Mouse (Mus musculus) B cell, adult 2 months (primary cell): Measurements from ENCODE around the gene Scnn1a.
A peak's percentile ranks its signal among the peaks of the same experiment; 100 is the strongest.

Source experiments
- DNase-seq, 2 experiments: peaks; one replicate each; pipeline ENCODE4 v3.0.0; 2022

The Scnn1a gene

DNA sequence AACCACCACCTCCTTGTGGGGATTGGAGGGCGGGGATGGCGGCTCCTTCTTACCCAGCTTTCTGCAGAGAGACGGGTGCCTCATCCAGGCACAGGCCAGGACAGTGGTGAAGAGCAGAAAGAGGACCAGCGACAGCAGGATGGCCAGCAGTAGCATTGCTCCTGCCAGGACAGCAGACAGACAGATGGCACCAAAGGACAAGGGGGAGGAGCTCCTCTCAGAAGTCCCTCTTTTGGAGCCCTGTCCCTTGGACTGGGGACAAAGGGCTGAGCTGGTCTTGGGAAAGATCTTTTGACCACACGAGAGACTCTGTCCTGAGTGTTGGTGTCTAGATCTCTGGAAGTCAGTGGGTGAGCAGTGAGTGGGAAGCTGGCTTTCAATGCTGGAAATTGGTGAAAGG is 11.1 kb upstream of the Scnn1a start:
- no peak for DNase-seq

DNA sequence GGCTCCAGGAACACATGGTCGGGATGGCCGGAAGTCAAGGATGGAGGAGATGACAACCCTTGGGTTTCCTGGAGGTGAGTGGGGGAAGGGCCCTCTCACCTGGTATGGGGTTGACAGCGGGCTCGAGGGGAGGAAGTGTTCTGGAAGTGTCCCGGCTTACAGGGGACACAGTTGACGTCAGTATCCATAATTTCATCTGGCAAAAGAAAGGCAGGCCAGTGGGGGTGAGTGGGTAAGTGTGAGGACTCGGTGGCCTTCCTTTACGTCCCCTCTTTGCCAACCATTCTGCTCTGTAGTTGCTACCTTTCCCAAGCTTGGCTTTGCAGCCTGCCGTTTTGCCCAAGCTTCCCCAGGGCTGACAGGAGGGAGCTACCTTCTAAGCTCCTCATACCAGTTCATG is 8.3 kb upstream of the Scnn1a start:
- DNase-seq = no peak

DNA sequence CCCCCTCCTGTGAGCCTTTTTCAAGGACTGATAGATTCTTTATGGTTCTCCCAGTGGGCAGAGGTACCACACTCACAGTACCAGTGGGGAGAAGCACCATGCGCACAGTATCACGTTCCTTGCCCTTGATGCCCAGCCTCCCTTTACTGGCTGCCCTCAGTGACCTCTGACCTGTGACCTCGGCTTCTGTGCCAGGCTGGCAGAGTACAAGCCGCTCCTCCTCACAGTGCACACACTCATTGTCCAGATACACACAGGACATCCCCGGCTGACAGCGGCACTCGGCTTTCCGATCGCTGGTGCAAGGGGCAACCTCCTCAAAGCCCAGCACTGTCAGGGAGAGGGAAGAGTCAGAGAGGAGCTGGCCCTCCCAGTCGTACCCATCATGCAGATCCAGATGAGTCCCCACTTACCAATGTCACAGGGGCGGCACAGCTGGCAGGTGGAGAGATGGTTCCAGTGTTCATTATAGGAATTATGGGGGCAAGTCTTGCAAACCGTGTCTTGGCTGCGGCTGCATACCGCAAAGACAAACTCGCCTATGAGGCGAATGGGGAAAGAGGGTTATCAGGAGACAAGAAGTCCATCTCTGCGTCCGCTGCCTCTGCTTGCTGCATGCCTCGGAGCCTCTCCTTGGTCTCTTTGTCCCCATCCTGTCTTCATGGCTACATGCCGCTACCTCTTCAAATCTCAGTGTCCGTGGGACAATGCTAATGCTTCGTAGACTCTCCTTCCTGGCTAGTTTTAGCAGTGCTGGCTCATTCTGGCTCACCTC is 7.7 kb upstream of the Scnn1a start:
- DNase-seq = no peak

DNA sequence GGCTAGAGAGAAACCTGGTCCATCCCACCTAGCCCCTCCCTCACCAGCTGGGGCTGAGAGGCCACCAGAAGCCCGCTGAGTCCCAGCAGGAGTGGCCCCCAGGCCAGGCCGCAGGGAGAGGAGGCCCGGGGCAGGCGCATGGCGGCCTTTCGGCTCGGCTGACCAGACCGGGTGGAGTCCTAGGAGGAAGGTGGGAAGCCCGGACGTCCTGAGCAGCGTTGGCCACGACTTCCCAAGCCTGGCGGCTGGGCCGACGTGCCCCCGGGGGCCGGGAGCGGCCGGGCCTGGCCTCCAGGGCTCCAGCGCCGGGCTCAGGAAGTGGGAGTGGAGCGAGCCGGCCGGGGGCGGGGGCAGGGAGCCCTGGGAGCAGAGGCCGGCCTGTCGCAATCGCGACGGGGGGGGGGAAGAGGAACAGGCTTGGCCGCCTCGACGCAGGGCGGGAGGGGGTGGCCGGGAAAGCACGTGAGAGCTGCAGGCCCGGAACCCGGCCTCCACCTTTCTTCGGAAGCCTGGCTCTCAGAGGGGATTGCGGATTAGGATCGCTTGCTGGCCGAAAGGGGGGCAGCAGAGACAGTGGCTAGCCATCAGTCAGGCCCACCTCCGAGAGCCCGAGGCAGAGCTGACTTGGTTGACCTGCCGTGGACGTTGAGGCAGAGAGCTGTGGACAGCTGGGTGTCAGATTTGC is 6.8 kb upstream of the Scnn1a start, which contains the start of gene Ltbr:
Ltbr (minus strand) TSS at position 340 of the 685 bp plus-strand sequence.
- peak; percentile 30 to 31 for DNase-seq

DNA sequence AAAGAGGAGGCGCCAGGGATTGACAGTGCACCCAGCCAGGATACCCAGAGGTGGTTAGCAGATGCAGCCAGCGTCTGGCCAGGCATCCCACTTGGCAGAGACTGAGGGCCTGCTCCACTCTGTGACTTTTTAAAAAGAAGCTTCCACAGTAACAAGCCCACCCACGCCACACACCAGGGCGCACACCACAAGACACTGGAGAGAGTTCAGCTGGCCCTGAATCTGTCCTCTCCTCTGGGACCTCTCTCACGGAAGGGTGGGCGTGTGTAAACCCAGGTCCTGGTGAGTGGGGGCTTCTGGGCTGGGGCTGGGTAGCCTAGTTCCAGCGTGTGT is 6.3 kb upstream of the Scnn1a start:
- DNase-seq = no peak

DNA sequence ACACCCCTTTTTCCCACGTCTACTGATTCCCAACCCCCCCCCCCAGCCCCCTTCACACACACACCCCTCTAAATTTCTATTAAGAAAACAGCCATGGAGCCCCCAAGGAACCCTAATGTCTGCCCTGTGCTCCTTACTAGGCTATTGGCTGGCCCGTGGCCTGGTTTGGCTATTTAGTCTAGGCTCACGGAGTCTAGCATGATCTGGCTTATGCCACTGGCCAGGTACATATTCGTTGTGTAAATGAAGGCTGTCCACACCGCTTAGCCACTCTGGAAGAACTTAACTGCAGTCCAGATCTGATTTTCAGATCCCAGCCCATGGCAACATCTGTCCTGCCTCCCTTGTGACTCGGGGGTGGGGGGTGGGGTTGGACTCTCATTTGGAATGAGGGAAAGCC is 5.7 kb upstream of the Scnn1a start:
- DNase-seq = no peak

DNA sequence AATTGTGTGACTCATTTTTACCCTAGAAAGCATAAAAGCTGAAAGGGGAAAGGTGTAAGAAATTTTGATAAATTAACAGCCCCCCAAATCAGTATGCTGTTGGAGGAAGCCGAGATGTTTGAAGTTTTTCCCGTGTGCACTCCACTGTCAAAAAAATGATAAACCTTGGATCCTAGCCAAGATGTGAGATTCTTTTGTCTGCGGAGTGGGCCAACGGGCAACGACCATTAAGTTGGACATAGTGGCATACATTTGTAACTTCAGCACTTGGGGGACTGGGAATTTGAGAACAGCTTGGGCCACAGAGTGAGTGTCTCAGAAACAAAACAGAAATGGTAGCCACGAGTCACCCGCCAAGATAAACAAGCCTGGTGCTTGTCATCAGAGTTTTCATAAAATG is 3.4 kb upstream of the Scnn1a start:
- no peak for DNase-seq

DNA sequence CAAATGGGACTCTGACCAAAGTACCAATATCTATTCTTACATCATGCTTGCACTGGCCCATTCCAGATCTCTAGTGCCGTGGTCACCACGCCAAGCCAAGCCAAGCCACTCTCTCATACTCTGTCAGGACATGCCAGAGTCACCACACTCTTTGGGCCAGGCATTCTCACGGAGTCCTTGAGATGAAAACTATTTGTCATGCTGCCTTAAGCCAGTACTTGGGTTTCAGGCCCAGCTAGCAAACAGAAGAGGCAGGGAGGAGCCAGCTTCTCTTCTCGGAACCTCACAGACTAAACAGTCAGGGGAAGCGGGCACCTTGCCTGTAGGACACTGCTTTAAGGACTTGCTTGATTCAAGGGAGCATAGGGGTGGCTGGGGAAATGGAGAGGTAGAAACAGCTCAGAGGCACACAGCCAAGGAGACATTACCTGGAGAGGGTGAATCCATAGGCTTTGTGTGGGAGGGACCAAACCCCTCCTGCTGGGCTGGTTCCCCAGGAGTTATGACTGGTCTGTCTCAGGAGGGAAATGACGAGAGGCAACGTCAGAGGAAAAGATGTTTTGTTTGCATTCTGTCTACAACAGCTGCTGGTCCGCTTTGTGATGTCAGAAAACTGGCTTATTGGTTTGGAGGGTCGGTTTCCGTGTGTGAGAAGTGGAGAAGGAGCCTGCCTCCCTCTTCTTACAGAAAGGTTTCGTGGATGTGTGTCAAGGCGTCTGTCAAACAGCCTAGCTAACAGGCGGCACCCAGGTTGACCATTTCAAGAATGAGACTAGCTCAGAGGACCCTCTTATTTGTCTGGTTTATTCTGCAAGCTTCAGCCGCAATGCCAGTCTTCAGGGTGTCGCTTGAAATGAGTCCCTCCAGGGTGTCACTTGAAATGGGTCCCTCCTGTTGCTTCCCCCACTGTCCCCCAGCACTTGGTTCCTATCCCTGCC is 1.2 kb upstream of the Scnn1a start:
- no peak for DNase-seq

DNA sequence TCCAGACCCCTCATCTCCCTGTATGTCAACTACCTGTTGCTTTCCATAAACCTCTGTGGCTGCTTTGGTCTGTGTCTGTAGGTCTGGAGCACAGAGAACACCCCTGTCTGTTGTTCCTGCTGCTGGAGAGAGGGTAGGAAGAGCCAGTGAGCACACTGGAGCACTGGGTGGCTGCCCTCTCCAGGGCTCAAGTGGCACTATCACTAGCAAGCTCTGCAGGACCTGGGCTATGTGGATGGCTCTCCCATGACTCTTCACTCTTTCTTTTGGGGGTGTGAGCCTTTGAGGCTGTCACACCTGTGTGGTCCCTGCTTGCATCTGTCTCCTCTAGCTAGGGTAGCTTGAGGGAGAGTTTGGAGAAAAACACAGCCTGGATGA is 551 bp upstream of the Scnn1a start:
- no peak for DNase-seq

DNA sequence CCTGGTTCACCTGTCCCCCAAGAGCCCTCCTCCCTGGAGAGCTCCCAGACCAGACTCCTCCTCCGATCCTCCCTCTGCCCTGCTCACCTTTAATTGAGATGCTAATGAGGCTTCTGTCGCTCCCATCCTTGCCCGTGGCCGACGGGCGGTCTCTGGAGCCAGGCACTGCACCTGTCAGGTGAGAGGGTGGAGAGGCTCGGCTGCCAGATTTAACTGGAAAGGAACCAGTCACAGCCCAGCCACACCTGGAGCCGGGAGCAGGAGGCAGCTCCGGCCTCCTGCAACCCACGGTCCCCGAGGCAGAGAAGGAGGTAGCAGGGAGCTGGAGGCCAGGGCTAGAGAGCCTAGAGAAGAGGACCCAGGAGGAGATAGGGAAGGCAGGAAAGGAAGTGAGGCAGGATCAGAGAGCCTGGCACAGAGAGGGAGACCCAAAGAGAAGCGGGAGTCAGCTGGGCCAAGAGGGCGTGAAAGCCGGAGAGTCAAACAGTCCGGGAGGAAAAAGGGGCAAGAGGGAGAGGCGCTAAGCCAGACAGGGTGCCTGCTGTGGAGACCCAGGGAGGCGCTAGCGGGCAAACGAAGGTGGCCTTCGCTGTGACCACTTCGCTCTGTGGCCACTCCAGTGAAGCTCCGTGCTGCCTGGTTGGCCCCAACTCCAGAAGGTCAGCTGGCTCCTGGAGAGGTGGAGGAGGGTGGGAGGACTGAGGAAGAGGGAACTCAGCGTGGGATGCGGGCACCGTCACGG is 826 bp downstream of the Scnn1a start:
- DNase-seq = no peak

DNA sequence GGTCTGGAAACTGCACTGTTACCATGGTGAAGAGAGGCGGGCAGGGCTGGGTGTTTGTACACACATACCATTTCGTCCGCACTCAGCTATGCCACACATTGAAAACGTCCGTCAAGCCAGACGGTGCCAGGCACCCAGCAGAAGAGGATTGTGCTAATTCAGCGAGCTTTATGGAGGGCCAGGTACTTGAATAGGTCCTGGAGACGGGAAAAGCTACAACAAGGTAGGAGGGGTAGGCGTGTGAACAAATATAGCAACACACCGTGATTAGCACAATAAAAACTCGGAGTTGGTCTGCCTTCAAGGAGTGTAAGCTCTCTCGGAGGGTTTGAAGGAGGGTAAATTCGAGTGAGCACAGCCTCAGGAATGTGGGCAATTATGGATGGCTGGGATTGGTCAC is 2.3 kb downstream of the Scnn1a start:
- no peak for DNase-seq

DNA sequence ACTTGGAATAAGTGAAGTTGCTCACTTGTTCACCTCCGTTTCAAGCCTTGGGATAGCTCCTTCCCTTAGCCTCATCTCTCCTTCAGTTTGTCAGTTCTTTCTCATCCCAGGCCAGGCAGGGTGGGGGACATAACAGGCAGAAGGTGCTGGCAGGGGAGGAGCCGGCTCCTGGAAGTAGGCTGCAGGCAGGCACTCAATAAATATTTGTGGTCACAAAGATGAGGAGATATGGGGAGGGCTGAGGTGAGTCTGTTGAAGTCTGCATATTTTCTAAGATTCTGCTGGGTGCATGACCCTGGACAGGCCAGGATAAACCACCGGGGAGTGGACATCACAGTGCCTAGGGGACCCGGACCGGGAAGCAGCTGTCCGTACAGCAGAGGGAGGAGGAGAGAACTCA is 3.1 kb downstream of the Scnn1a start:
- DNase-seq = no peak

DNA sequence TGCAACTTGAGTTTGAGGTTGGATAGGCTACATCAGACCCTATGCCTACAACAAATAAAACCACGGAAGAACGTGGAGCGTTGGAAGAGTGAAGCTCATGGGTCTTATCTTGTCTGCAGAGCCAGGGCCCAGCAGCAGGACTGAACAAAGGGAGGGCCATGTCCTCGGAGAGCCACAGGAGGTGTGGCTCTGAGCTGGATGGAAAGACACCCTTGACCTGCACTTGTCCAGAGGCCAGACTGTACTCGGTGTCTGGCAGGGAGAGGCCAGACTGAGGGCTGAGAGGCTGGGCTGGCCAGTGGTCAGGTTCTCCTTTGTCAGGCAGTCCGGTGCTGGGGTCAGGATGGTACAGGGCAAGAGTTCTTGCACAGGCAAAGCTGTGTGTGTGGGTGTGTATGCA is 4.9 kb downstream of the Scnn1a start:
- DNase-seq = no peak

DNA sequence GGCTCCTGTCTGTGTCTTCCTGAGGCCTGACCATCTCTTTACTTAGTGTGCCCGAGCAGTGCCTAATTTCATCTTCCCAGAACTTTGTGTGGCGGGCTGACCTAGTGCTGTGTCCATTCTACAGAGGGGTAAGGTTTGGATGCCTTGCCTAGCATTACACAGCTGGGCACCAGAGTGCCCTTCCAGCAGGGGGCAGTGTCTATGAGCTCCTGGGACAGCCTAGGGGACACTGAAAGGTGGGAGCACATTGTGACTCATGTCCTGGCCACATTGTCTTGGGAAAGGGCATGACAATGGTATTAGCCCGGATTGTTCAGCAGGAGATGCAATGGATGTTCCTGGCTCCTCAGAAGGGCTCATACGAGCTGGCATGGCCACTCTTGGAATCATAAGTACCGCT is 7.8 kb downstream of the Scnn1a start:
- peak; percentile 42 to 48 for DNase-seq

DNA sequence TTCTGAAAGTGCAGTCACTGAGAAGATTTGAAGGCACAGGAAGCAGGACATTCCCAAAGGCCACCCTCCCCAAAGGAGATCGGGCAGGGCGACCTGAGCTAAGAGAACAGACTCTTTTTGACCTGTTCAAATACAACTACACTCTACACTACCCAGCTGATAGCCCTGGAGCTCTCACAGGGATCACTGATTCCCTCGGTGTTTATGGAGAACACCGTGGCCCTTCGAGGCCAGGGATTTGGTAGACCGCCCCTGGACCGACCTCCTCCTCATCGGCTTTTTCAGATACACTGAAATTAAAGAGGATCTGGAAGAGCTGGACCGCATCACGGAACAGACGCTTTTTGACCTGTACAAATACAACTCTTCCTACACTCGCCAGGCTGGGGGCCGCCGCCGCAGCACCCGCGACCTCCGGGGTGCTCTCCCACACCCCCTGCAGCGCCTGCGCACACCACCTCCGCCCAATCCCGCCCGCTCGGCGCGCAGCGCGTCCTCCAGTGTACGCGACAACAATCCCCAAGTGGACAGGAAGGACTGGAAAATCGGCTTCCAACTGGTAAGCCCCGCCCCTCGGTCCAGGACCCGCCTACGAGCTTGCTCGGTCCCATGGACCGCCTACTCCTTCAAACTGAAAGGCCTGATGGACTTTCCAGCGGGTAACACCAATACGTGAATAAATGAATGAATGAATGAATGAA is 10.3 kb downstream of the Scnn1a start:
- no peak for DNase-seq

DNA sequence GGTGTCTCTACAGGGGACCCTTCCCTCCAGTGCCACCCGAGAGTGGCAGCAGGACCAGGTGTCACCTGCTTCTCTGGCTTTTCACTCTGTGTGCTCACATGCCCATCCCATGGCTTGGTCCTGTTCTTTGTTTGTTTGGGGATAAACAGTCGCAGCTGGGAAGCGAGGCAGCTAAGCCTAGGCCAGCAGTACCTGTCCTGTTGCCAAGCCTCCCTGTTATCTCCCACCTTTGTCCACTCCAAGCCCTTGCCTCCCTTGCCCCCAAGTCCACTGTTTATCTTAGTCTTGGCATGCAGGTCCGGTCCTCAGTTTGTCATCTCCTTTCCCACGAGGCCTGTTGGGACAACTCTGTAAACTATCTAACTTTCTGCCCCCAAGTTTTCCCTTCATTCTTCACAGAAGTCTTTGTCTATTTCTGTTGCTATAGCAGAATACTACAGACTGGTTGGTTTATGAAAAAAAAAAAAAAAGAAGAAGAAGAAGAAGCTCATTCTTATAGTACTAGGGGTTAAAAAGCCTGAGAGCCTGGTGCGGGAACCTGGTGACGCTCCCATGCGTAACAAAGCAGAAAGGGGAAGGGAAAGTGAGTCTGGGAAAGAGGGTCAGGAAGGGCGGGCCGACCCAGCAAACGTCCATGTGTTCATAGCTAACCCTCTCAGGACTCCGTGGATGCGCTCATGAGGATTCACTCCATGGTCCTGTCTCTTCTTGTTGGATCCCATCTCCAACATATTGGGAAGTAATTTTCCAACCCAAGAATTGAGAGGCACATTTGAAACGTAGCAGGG is 12.8 kb downstream of the Scnn1a start:
- DNase-seq = no peak

DNA sequence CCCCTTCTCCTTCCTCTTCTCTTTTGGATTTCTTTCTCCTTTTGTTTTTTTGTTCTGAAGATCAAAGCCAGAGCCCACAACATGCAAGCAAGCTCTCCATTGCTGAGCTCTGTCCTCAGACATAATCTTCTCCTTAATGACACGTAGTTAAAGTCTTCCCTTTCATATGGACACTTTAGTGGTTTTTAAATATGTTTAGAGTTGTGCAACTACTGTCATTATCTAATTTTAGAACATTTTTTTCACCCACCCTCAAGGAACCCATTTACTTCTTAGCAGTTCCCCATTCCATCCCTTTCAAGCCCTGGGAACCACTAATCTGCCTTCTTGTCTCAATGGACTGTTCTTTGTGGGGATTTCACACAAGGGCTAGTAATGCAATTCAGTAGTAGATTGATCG is 13.9 kb downstream of the Scnn1a start:
- DNase-seq = no peak

DNA sequence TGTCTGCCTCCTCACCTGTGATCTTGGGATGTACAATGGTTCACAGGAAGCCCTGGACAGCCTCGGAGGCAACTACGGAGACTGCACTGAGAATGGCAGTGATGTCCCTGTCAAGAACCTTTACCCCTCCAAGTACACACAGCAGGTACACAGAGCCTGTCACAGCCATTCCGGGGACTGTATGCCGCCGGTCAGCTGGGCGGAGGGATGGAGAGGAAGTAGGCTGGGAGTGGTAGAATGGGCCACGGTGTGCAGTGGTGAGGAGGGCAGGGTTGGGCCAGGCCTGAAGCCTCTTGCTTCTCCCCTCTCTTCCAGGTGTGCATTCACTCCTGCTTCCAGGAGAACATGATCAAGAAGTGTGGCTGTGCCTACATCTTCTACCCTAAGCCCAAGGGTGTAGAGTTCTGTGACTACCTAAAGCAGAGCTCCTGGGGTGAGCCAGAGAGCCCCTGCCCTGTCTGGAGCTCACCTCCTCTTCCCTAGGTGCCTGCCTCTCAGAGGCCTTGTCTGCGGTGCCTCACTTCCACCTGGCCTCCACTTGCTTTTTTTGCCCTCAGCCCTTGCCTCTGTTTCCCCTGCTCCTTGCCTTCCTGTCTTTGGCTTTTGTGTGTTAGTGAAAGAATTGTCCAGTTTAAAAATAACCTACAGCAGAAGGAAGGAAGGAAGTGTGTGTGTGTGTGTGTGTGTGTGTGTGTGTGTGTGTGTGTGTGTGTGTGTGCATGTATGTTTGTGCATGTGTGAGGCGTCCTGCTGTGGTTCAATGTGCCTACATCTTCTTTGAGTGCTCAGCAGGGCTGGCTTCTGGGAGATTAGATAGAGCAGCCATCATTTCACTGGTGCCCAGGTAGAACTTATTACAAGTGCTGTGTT is 18.6 kb downstream of the Scnn1a start:
- DNase-seq = no peak

DNA sequence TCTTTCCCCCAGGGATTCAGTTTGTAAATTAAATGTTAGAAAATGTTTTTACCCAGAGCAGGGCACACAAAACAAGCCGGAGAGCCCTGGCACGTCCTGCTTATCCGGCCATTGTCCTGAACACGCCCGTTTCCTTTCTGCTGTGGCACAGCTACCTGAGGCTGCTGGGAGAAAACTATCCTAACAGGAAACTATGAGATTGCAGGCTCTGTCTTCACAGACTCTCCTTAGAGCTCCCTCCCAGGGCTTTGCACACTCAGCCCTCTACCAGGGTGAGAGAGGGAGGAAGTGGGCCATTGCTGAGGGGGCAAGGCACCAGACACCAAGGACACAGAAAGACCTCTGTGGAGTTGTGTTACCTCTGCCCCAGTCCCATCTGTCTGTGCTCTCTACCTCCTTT is 19.8 kb downstream of the Scnn1a start:
- no peak for DNase-seq

DNA sequence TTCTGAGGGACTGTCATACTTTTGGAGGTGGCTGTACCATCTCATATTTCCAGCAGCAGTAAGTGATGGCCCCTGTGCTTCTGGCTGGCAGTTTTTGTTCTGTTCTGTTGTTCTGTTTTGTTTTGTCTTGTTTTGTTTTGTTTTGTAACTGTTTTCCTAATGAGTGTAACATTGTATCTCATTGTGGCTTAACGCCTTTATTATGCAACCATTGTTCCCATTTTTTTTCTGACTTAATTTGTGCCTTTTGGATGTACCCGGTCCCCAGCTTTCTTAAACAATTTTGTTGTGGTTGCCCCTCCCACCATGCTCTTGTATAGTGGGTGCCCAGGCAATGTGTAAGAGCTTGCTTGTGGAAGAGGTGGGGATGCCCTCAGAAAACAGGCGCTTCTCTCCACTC is 21.7 kb downstream of the Scnn1a start:
- no peak for DNase-seq

DNA sequence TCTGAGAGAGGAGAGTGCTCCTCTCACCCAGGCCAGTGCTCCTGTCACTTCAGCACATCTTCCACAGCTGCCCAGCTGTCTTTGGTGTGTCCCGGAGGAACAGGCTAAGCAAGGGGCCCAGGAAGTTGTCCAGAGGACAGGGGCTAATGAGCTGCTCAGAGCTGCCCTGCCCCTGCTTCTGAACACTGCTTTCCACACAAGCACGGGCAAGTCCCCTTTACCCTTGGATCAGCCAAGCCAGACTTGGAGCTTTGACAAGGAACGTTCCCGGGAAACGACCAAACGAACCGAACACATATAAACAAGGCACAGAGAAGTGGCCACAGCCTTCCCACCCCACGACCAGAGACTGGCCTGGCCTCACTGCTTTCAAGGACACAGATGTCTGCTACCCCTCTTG is 23.6 kb downstream of the Scnn1a start:
- DNase-seq = no peak
